Mouse (Mus musculus) right cerebral cortex, postnatal 36 days (tissue): ENCODE measurements around the gene Emx2.

ENCODE experiments used
- DNase-seq, 2 experiments: peaks; one replicate each; pipeline ENCODE4 v3.0.0; 2022; ENCODE audit warnings: low spot score in 2 of 2, mixed read lengths in 1 of 2

The Emx2 gene

DNA sequence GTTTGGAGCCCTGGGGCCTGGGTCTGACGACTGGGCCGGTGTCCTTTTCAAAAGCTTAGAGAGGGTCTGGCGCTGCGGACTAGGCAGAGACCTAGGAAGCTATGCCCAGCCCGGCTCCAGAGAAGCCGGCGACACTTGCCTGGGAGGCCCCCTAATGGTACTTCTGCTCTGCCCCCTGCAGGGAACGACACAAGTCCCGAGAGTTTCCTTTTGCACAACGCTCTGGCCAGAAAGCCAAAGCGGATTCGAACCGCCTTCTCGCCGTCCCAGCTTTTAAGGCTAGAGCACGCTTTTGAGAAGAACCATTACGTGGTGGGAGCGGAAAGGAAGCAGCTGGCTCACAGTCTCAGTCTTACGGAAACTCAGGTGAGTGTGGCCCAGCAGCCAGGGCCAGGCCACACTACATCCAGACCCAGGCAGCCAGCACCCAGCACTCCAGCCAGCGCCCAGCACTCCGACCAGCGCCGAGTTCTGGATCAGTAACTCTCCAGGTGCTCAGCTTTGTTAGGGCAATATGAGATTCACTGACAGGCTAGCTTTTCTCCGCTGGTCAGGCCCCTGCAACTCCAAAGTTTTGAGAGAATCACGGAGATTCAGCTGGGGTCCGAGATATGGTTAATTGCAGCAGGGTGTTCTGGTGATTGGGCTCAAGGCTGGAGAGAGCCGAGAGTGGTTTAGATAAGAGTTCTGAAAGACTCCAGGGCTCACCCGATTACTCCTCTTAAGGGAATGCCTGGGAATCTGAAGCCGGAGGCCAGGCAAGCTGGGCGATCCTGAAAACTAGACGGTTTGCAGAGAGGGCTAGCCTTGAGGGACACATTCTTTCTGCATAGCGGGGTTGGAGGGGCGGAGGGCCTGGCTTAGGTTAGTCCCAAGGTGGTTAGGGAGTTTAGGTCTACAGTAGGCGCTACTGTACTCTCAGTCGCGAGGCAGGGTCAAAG lies 3.6 kb downstream of the Emx2 start:
- DNase-seq = no peak

DNA sequence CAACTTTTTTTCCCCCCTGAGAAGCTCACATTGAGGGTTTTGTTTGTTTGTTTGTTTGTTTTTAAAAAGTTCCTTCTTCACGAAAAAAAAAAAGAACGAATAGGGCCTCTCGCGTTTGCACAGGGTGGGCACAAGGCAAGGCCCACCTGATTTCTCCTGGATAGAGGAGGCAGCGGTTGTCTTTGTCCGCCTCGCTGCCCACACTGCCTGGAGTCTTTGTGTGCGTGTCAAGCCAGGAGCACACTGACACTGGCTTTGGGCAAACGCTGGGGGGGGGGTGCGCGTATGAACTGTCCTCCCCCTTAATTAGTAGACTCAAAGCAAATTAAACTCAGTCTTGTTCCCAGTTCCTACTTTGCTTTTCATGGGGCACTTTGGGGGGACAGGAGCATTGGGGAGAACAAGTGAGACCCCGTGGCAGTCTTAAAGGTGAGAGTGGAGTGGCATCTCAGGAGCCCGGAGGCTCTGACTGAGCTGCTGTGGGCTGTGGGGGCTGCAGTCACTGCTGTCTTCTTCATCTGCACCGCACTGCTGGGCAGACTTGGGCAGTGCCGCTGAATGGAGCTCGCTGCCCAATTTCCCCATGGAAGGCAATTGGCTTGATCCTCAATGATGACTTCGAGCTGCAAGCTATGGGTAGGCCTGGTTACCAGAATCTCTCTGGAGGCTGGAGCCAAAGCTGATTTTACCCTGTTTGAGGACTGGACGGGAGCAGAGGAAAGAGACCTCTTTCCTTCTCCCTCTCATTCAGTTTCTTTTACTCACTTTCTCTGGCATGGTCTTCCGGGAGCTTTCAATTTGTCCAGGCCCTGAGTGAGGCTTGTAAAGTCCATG lies 4.5 kb downstream of the Emx2 start:
- DNase-seq = no peak

GRCm38 (mm10) chr19:59463842-59464443 lies 5.8 kb downstream of the Emx2 start:
- DNase-seq = no peak

DNA sequence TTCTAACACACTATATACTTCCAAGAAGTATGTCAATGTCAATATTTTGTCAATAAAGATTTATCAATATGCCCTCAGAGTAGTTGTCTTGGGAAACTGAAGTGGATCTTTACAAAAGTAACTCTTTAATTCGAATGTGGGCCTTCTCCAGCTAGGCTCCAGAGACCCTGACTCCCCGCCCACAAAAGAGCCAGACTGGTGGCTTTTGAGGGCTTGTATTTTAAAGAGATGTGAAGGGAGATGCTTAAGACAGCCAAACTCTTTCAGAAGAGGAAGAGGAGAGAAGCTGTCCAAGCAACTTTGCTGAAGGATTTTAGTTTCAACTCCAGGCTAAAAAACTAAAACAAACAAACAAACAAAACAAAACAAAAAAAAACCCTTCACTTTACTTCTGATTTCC lies 7.1 kb downstream of the Emx2 start:
- no peak for DNase-seq

GRCm38 (mm10) chr19:59465751-59466410 lies 7.7 kb downstream of the Emx2 start:
- DNase-seq = no peak

GRCm38 (mm10) chr19:59466417-59466937 lies 8.3 kb downstream of the Emx2 start:
- no peak for DNase-seq

GRCm38 (mm10) chr19:59467016-59467412 lies 8.8 kb downstream of the Emx2 start:
- no peak for DNase-seq

- no peak for DNase-seq
Measured at GRCm38 (mm10) chr19:59467413-59468064, 9.4 kb downstream of the Emx2 start.

GRCm38 (mm10) chr19:59468065-59468810 lies 10.1 kb downstream of the Emx2 start:
- DNase-seq = no peak

DNA sequence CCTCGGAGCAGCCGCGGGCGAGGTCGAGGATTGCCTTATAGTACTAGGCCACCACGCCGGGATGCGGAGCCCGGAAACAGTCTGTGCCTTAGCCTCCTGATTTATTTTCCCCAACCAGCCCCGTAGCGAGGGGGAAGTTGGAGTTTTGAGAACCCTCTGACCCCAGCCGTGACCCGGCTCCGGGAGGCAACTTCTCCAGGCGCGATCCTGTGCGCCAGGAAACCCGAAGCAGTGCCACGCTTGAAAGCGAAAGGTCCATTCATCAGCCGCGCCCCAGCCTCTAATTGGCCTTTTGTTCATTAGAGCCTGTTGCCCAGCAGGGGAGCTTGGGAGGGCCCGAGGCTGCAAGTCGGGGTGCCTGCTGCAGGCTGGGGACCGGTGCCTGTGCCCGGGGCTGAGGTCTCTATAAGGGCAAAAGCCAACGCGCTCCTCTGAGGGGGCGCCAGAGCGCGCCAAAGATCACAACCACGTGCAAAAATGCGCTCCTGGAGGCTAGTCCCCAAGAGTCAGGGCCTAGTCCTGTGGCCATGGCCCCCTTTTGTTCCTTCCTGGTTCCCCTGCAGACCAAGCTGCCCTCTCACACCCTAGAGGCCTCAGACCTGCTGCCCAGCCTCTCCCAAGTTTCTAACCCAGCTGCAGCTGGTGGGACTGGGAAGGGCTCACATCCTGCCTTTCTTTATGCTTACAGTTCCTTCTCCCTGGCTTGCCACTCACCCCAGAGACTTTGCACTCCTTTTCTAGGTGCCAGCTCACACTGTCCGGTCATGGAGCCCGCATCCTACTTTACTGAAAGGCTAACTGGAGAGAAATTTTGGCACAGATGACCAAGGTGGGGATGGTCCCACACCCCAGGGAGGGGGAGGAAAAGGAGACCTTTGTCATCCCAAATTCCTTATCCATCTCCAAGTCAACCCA lies 11.1 kb downstream of the Emx2 start:
- DNase-seq = no peak

- no peak for DNase-seq
Measured at GRCm38 (mm10) chr19:59470074-59470630, 12.0 kb downstream of the Emx2 start.

GRCm38 (mm10) chr19:59470913-59471312 lies 12.7 kb downstream of the Emx2 start:
- DNase-seq = no peak

DNA sequence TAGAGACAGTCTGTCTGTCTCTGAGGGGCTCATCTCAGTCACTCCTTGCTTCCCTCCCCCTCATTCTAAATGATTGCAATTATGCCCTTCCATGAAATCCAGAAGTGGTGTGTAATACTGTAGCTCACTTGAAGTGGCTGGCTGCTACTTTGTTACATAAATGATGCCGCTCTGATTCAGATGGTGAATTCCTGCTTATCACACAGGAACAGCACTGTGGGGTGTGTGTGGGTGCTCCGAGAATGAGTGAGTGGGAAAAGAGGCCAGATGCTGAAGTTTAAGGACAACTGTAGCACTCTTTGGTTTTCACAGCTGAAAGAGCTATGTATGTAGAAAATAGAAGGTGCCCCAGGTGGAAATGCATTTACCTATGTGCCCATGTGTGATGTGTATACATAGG lies 14.7 kb downstream of the Emx2 start:
- peak in 1 of 2 experiments; percentile 42 for DNase-seq

DNA sequence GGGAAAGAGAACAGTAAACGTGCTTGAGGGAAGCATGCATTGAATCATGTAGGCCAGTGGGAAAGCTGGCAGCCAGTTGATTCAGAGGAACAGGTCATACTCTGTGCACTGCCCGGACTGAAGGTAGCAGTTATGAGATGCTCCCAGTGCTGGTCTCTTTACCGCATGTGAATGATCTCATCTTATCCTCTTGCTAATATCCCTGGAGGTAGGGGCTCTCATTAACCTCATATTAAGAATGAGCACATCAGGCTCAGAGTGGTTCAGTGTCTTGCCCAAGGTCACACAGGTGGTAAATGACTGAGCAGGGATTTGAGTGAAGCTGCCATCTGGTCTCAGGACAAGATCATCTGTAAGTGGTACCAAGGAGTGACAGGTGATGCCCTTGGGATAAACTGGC lies 21.7 kb downstream of the Emx2 start:
- no peak for DNase-seq

GRCm38 (mm10) chr19:59480563-59480962 lies 22.4 kb downstream of the Emx2 start:
- DNase-seq = no peak

- DNase-seq = no peak
Measured at GRCm38 (mm10) chr19:59492258-59492657, 34.1 kb downstream of the Emx2 start.

DNA sequence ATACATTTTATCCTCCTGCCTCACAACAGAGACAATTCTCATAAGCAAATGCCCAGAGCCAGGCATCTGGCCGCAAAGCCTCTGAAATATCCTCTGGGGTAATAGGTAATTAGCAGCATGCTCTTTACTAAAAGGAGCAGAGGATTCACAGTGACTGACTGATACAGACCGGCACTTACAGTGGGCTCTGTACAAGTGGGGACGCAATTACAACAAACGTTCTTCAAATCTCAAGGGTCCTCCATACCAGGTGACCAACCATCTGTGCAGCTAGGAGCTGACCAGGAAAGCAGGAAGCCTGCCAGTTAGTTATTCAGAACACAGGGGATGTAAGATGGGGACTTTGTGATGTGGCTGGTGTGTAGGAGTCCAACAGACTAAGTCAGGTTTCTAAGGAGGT lies 38.7 kb downstream of the Emx2 start:
- DNase-seq = no peak

GRCm38 (mm10) chr19:59508896-59509295 lies 50.7 kb downstream of the Emx2 start:
- DNase-seq = no peak

- DNase-seq = no peak
Measured at GRCm38 (mm10) chr19:59513181-59513580, 55.0 kb downstream of the Emx2 start.
